Mouse (Mus musculus) liver, embryonic 11.5 days (tissue): ENCODE results near the gene Tmem132c. TPM values are rescaled to one million over a fixed set of nuclear protein-coding genes. Genes with fewer than 3 reads are reported as not detected.

ENCODE experiments used
- ATAC-seq: fragments of 200-750 bp; cut with Nextera tagmentation; replicated peaks from 2 replicates; pipeline ENCODE4 v1.8.0; 2017; ENCODE audit warnings: moderate number of reproducible peaks, mild to moderate bottlenecking, moderate TSS enrichment, moderate library complexity; ENCODE audit not compliant: low FRiP score
- DNase-seq: peaks from one replicate; pipeline ENCODE4 v3.0.0-alpha.2; 2017; ENCODE audit warnings: low spot score
- H3K27ac ChIP-seq: fragments of 300-500 bp; sonication (generic); 2 replicates; pipeline ENCODE4 v1.5.1; 2014; ENCODE audit warnings: mild to moderate bottlenecking, low read depth, low read length, control low read depth
- H3K27me3 ChIP-seq: fragments of 300-500 bp; sonication (generic); replicated peaks from 2 replicates; pipeline ENCODE4 v1.6.1; 2014; ENCODE audit warnings: low read length, mixed read lengths; ENCODE audit not compliant: control insufficient read depth, insufficient read depth
- H3K36me3 ChIP-seq: fragments of 300-500 bp; sonication (generic); 2 replicates; pipeline ENCODE4 v1.6.1; 2014; ENCODE audit warnings: mild to moderate bottlenecking, low read length, moderate library complexity, mixed read lengths; ENCODE audit not compliant: control insufficient read depth, insufficient read depth
- H3K4me1 ChIP-seq: fragments of 300-500 bp; sonication (generic); replicated peaks from 2 replicates; pipeline ENCODE4 v1.6.1; 2014; ENCODE audit warnings: low read length, mixed read lengths; ENCODE audit not compliant: control insufficient read depth, insufficient read depth
- H3K4me2 ChIP-seq: fragments of 300-500 bp; sonication (generic); 2 replicates; pipeline ENCODE4 v1.6.1; 2014; ENCODE audit warnings: mild to moderate bottlenecking, control low read depth, moderate library complexity
- H3K4me3 ChIP-seq: fragments of 300-500 bp; sonication (generic); 2 replicates; pipeline ENCODE4 v1.5.1; 2014; ENCODE audit warnings: low read depth, low read length, control low read depth
- H3K9ac ChIP-seq: fragments of 300-500 bp; sonication (generic); 2 replicates; pipeline ENCODE4 v1.6.1; 2014; ENCODE audit warnings: low read depth, low read length, control low read depth
- H3K9me3 ChIP-seq: fragments of 300-500 bp; sonication (generic); 2 replicates; pipeline ENCODE4 v1.6.1; 2016; ENCODE audit warnings: low read length, inconsistent platforms, mixed read lengths; ENCODE audit not compliant: control insufficient read depth
- WGBS: fragments of 180-500 bp; shearing (Covaris S2); extraction: QIAGEN DNeasy Blood & Tissue Kit; methylation state at CpG from one replicate; pipeline ENCODE4 v1.1.7; 2014; 5-methylcytosine and 5-hydroxymethylcytosine counted together
- polyA plus RNA-seq: library from polyadenylated mRNA; unstranded; fragments of >200 nt; fragmentation: Nextera tagmentation; extraction: Ambion mirVana; gene quantifications from 2 replicates; pipeline ENCODE4 v1.2.1, GENCODE M21; 2014

Gene Tmem132c
- polyA plus RNA-seq, 1 experiment from 2014 or later, result 2.8 TPM

DNA sequence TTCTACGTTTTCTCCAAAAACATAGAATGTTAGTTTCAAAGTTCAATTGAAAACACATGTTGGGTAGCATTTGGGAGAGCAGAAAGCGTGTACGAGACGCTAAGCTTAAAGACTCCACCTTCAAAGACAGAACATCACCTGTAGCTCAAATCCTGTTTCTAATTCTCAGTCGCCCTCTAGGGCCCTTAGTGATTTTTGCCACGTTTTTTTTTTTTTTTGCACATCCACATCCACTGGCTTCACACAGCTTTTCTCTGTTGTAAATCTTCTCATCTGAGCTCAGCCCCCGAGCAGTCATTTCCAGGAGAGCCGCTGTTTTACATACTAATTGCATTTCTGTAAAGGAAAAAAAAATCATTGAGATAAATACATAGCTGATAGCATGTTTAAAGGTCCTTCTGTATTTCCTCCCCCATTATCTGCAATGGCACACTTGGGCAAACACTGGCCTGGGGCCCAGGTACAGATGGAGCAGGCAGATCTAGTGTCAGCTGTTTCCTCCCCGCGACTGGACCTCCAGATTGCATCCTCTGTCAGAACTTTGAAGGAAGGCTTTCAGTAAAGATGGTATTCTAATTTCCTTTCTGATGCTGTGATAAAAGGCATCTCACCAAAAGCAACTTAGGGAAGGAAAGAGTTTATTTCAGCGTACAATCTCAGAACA lies 15.5 kb downstream of the Tmem132c start:
- Histone ChIP-seq H3K36me3 (no peaks in the 10 kb centered on the region), H3K9me3 (no peaks in the 10 kb centered on the region), H3K4me3 (no peak overlapping the region), H3K27ac (no peak overlapping the region), H3K9ac (no peak overlapping the region), H3K4me2 (no peak overlapping the region), H3K4me1 (no peaks in the 10 kb centered on the region), H3K27me3 (no peaks in the 10 kb centered on the region)
- DNase-seq, result no peak
- ATAC-seq, result no peak
- 61% methylated on average over 11 of the region's 11 CpGs for WGBS

DNA sequence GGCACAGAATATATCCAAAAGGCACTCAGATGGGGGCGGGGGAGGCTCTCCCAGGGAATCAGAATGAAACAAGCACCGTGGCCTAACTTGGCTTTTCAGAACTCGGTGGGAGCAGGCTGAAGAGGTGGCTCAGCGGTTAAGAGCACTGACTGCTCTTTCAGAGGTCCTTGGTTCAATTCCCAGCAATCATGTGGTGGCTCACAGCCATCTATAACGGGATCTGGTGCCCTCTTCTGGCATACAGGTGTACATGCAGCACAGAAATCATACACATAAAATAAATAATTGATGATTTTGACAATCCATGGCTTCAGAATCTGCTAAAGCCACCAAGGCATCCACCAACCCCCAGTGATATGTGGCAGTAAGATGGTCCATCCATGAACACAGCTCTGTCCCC lies 20.5 kb downstream of the Tmem132c start:
- Histone ChIP-seq H3K9me3 (no peaks in the 10 kb centered on the region), H3K27me3 (no peaks in the 10 kb centered on the region), H3K27ac (no peak overlapping the region), H3K4me2 (no peak overlapping the region), H3K9ac (no peak overlapping the region), H3K36me3 (no peaks in the 10 kb centered on the region), H3K4me1 (no peaks in the 10 kb centered on the region), H3K4me3 (no peak overlapping the region)
- 79% methylated on average over 5 of the region's 5 CpGs for WGBS
- DNase-seq (no peak), ATAC-seq (no peak)

DNA sequence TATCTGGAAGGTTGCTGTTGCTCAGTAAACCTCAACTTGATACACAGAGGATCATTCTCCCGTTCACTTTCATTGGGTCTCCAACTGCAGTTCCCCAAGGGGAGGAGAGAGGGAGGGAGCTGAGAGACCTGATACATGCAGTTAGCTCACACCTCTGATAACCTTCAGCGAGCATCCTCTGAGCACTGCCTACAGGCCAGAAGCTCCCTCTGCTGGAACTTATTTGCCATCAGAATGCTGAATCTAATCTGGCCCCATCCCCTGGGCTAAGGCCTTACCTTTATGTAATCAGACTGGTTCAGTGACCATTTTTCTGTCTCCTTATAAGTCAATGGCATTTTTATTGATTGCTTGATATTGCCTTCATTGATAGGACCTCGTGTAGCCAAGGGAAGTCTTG lies 29.5 kb downstream of the Tmem132c start:
- H3K9me3 ChIP-seq, result no peaks in the 10 kb centered on the region; the same call in 1 of the 2 replicates
- H3K4me3 ChIP-seq, result no peak overlapping the region
- H3K27me3 ChIP-seq, result no peaks in the 10 kb centered on the region
- H3K4me1 ChIP-seq, result no peaks in the 10 kb centered on the region
- DNase-seq (no peak), ATAC-seq (no peak)
- H3K9ac ChIP-seq, result no peak overlapping the region
- WGBS, result 31% methylated on average over 3 of the region's 3 CpGs
- no peaks in the 10 kb centered on the region for H3K36me3 ChIP-seq
- no peak overlapping the region for H3K27ac ChIP-seq
- H3K4me2 ChIP-seq, result no peak overlapping the region

DNA sequence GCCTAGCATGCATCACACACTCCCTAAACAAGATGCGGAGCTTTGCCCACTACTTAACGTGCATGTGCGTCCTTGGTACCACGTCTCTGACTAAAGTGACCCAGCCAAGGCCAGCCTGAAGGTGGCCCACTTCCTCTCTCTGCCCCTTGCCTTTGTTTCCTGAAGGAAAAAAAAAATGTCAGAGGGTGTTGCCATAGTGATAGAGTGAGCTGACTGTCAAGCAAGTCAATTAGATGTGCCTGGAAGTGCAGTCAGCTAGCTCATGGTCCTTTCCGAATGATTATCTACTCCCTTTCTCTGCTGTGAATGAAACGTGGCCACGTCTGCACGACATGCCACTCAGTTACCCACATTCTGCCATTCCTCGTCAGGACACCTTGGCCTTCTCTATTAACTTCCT lies 37.9 kb downstream of the Tmem132c start:
- H3K4me2 ChIP-seq, result no peak overlapping the region
- DNase-seq (no peak), ATAC-seq (no peak)
- WGBS, result 81% methylated on average over 9 of the region's 9 CpGs
- H3K9ac ChIP-seq, result no peak overlapping the region
- no peaks in the 10 kb centered on the region for H3K36me3 ChIP-seq
- no peak overlapping the region for H3K27ac ChIP-seq
- no peaks in the 10 kb centered on the region for H3K4me1 ChIP-seq
- H3K27me3 ChIP-seq, result no peaks in the 10 kb centered on the region
- no peaks in the 10 kb centered on the region for H3K9me3 ChIP-seq
- no peak overlapping the region for H3K4me3 ChIP-seq

DNA sequence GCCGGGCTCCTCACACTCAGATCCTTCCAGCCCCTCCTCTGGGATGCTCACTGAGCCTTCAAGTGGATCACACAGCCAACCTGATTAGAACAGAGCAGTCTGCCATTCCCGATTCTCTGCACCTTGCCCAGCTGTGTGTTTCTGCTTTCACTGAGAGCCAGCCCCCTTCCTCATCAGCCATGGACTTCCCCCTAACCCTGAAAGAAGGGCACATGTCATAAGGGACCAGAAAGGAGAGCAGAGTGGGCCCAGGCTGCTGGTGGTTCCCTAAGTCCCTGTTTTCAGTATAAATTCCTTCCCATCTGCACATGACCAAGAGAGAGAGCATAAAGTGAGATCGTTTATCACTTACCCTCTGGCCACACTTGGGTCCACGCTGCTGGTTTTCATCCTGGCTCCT lies 39.6 kb downstream of the Tmem132c start:
- no peak for ATAC-seq
- no peak overlapping the region for H3K27ac ChIP-seq
- WGBS, result 63% methylated on average over 4 of the region's 4 CpGs

DNA sequence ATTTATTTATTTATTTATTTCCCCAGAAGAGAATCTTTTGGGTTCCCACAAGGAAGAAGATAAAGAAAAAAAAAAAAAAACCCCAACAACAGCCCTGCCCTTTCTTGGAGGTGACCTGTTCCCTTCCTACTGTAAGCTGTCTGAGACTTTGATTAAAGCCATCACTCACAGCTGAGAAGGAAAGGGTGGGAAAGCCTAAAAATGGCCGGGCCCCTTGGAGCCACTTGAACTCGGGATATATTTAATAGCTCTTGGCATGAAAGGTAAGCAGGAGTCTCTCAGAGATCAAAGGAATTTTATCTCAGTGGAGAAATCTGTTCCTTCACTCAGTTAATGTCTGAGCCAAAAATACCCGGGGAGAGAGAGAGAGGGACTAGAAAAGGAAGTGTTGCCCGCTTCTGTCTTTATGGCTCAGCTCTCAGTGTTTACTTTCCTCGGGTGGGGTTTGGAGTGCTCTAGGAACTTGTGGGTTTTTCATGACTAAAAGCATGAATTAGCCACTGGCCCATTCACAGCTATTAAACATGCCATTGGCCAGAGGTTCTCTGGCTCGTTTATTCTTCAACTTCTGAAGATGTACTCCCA lies 41.0 kb downstream of the Tmem132c start:
- DNase-seq (no peak), ATAC-seq (no peak)
- Histone ChIP-seq H3K36me3 (no peaks in the 10 kb centered on the region), H3K4me2 (no peak overlapping the region), H3K4me1 (no peaks in the 10 kb centered on the region), H3K9me3 (no peaks in the 10 kb centered on the region), H3K27me3 (no peaks in the 10 kb centered on the region), H3K4me3 (no peak overlapping the region), H3K27ac (no peak overlapping the region), H3K9ac (no peak overlapping the region)
- WGBS, result 35% methylated on average over 6 of the region's 6 CpGs

More for the DNA sequence above, 39.6 kb downstream of the Tmem132c start:
- Histone ChIP-seq H3K36me3 (no peaks in the 10 kb centered on the region), H3K4me2 (no peak overlapping the region), H3K9me3 (no peaks in the 10 kb centered on the region), H3K4me1 (no peaks in the 10 kb centered on the region), H3K27me3 (no peaks in the 10 kb centered on the region), H3K9ac (no peak overlapping the region), H3K4me3 (no peak overlapping the region)
- no peak for DNase-seq

DNA sequence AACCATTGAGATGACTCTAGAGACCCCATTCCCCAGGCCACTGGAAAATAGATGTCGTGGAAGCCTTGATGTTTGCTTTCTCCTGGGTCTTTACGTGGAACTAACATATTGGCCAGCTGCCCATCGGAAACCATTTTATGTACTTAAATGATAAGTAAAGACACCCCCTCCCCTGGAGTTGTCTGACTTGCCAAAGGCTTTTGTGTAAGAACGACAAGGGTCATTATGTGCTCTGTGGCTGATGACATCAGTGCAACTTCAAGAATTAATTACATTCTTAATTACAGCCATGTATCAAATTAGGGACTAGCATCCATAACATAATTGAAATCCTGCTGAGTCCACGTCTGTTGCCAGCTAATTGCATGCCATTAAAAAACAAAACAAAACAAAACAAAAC lies 45.3 kb downstream of the Tmem132c start:
- H3K27ac ChIP-seq, result no peak overlapping the region
- WGBS, result 79% methylated on average over 5 of the region's 5 CpGs
- H3K4me2 ChIP-seq, result no peak overlapping the region
- H3K9ac ChIP-seq, result no peak overlapping the region
- H3K36me3 ChIP-seq, result no peaks in the 10 kb centered on the region
- no peak overlapping the region for H3K4me3 ChIP-seq
- no peaks in the 10 kb centered on the region for H3K4me1 ChIP-seq
- no peaks in the 10 kb centered on the region for H3K27me3 ChIP-seq
- ATAC-seq, result no peak
- DNase-seq, result no peak
- H3K9me3 ChIP-seq, result no peaks in the 10 kb centered on the region

DNA sequence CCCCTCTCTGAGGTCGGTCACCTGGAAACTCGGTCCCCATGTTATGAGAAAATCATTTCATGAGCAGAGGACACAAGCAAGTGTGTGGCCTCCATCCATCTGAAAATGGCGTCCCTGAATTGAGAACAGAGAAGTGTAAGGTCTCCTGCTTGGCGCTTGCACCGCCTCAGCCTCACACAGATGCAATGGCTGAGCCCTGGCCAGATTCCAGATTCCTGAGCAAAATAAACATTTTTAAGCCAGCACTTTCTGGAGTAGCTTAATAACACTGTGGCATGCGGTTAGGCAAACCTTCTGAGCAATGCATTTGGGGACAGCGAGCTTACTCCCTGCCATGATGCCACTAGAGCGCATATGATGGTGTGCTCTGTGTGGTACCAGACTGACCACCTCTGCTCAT lies 48.1 kb downstream of the Tmem132c start:
- DNase-seq, result no peak
- no peak overlapping the region for H3K27ac ChIP-seq
- H3K4me3 ChIP-seq, result no peak overlapping the region
- no peaks in the 10 kb centered on the region for H3K36me3 ChIP-seq
- no peaks in the 10 kb centered on the region for H3K27me3 ChIP-seq
- H3K9me3 ChIP-seq, result no peaks in the 10 kb centered on the region
- no peak overlapping the region for H3K9ac ChIP-seq
- 90% methylated on average over 8 of the region's 8 CpGs for WGBS
- ATAC-seq, result no peak
- no peak overlapping the region for H3K4me2 ChIP-seq
- H3K4me1 ChIP-seq, result no peaks in the 10 kb centered on the region
